Comparison of ENCODE assay signal across 9 mouse cellular contexts in the genomic region with DNA sequence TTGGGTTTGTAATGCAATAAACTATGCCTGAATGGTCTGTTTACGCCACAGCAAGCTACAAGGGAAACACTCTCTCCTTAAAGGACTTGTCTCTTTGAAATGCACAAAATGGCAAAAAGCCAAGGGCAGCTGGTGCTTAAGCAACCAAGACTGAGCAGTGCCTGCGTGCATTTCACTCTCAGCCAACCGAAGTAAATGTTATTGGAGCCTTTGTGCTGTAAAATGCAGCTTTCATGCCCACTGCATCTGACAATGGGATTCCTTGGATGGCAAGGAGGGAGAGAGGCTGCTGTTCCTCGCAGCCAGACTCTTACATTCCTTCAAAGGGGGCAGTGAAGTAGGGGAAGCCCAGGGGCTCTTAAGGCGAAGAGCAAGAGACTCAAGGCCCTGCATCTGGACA.
DNase-seq lines count a peak whose midpoint lies in the region; ATAC-seq and TF ChIP-seq lines count a peak whose summit lies in the region.
"Had no signal": no experiment of that assay in that cellular context is flagged by ENCODE, and none has a peak within 500 bp of the region (broad histone marks: within the 10 kb centered on the region; RNA-seq: fewer than 3 reads in every experiment).

No protein-coding gene starts in this region.

- 42% methylated on average over 5 of the region's 5 CpGs for WGBS in heart, embryonic 13.5 days
- 3% methylated on average over 5 of the region's 5 CpGs for WGBS in forebrain, embryonic 12.5 days

- no peak overlapping the region for H3K4me2 ChIP-seq in heart, embryonic 13.5 days
- H3K4me2 ChIP-seq in forebrain, embryonic 12.5 days, result no peak overlapping the region
- H3K4me2 ChIP-seq: liver, embryonic 13.5 days had no signal

- no peaks in the 10 kb centered on the region for H3K36me3 ChIP-seq in heart, embryonic 13.5 days
- H3K36me3 ChIP-seq in forebrain, embryonic 12.5 days (replicated peaks), result no peaks in the 10 kb centered on the region
- H3K36me3 ChIP-seq: liver, embryonic 13.5 days had no signal

- peak overlapping the region; percentile 42; the same call in 1 of the 2 replicates for H3K9ac ChIP-seq in heart, embryonic 13.5 days
- H3K9ac ChIP-seq in forebrain, embryonic 12.5 days, result no peak overlapping the region
- H3K9ac ChIP-seq: liver, embryonic 13.5 days had no signal

- in situ Hi-C loops in Patski (cut with MboI; ENCODE audit: low pct_unique_long_range_greater_than_20kb), result no loop called here

- no peak for TF ChIP-seq CTCF in Patski (IDR thresholded peaks at IDR 0.05)

- no peak overlapping the region for H3K4me3 ChIP-seq in heart, embryonic 13.5 days
- no peak overlapping the region for H3K4me3 ChIP-seq in forebrain, embryonic 12.5 days (replicated peaks)
- H3K4me3 ChIP-seq: liver, embryonic 13.5 days had no signal

- H3K9me3 ChIP-seq in heart, embryonic 13.5 days, result no peaks in the 10 kb centered on the region
- H3K9me3 ChIP-seq in forebrain, embryonic 12.5 days, result no peaks in the 10 kb centered on the region
- H3K9me3 ChIP-seq: liver, embryonic 13.5 days had no signal

- ATAC-seq in heart, embryonic 13.5 days (ENCODE audit: extremely low read depth, insufficient number of reproducible peaks, low FRiP score, low TSS enrichment), result no peak
- peak; percentile 69 for ATAC-seq in Patski
- peak; percentile 90 for ATAC-seq in forebrain, embryonic 12.5 days (ENCODE audit: low FRiP score)
- ATAC-seq in erythroid progenitor cell, adult 5-6 weeks (replicated peaks; ENCODE audit: low FRiP score, poor library complexity, severe bottlenecking), result no peak

- POLR2A ChIA-PET in Patski (lab: Charles Lee), result interaction anchor here (0.6 kb wide), 1 partner anchor 814 kb away, joined by 3 read pairs; no protein-coding TSS in a partner anchor

- no peak overlapping the region for H3K27ac ChIP-seq in heart, embryonic 13.5 days (replicated peaks)
- peak overlapping the region; percentile 75 for H3K27ac ChIP-seq in forebrain, embryonic 12.5 days
- H3K27ac ChIP-seq: liver, embryonic 13.5 days had no signal

- H3K27me3 ChIP-seq in heart, embryonic 13.5 days (replicated peaks), result no peaks in the 10 kb centered on the region
- H3K27me3 ChIP-seq in Patski, result no peaks in the 10 kb centered on the region
- peaks cover 20% of the 10 kb centered on the region; the same call in 1 of the 2 replicates for H3K27me3 ChIP-seq in forebrain, embryonic 12.5 days
- H3K27me3 ChIP-seq: liver, embryonic 13.5 days had no signal

- CTCF ChIA-PET in Patski (lab: Charles Lee), result no interaction called here

- peaks cover 12% of the 10 kb centered on the region for H3K4me1 ChIP-seq in heart, embryonic 13.5 days
- H3K4me1 ChIP-seq in forebrain, embryonic 12.5 days, result peaks cover 43% of the 10 kb centered on the region
- H3K4me1 ChIP-seq: liver, embryonic 13.5 days had no signal

- DNase-seq in heart, adult 18-20 months, result no peak
- DNase-seq in Patski (ENCODE audit: low read depth, low spot score), result peak; percentile 79
- DNase-seq in layer of hippocampus, postnatal 14 days (ENCODE audit: low spot score in 2 of 2), result peak; percentile 36 to 73
- peak; percentile 50 for DNase-seq in telencephalon, adult 2 months (ENCODE audit: low read depth, low spot score)
- no peak for DNase-seq in urinary bladder, postnatal 25 days (ENCODE audit: low spot score)
- DNase-seq: liver, embryonic 13.5 days had no signal

Comparison
In these comparisons a context has a peak if more than half of its experiments do, and no peak if none do; other contexts are left out.
1. ATAC-seq: peak in Patski (single experiment) and forebrain, embryonic 12.5 days (single experiment); none in heart, embryonic 13.5 days (single experiment) and erythroid progenitor cell, adult 5-6 weeks (single experiment).
2. DNase-seq: peak in Patski (single experiment), layer of hippocampus, postnatal 14 days (2 of 2) and telencephalon, adult 2 months (single experiment); none in heart, adult 18-20 months (0 of 2) and urinary bladder, postnatal 25 days (single experiment).